Mouse (Mus musculus) MEL (cell line): ENCODE results near the gene Cryba2. TPM values are rescaled to one million over a fixed set of nuclear protein-coding genes. Genes with fewer than 3 reads are reported as not detected.

Experiments
- DNase-seq: peaks from one replicate; pipeline ENCODE4 v3.0.0; 2011; ENCODE audit warnings: low read depth, low spot score
- H3K27ac ChIP-seq: 2 replicates; pipeline ENCODE4 v1.5.1; 2012; ENCODE audit warnings: low read depth, mild to moderate bottlenecking, control low read depth, low read length, moderate library complexity; ENCODE audit not compliant: control insufficient read depth
- H3K27me3 ChIP-seq, 2 experiments: fragments of 150-350 bp in 1 of 2; sonication (generic) in 1 of 2; 2 replicates each; pipeline ENCODE4 v1.6.1; 2012; ENCODE audit warnings: low read length in 2 of 2, mild to moderate bottlenecking in 2 of 2, improper control_type of control experiment in 1 of 2, moderate library complexity in 1 of 2; ENCODE audit not compliant: insufficient read depth in 2 of 2, control insufficient read depth in 1 of 2
- H3K36me3 ChIP-seq, 2 experiments: 2 replicates each; pipeline ENCODE4 v1.6.1; 2012 to 2014; ENCODE audit warnings: low read length in 2 of 2, improper control_type of control experiment in 1 of 2, inconsistent platforms in 1 of 2, mild to moderate bottlenecking in 1 of 2; ENCODE audit not compliant: insufficient read depth in 2 of 2, control insufficient read depth in 1 of 2
- H3K4me1 ChIP-seq, 2 experiments: fragments of 150-350 bp in 1 of 2; sonication (generic) in 1 of 2; 2 replicates each; pipeline ENCODE4 v1.6.1; 2012; ENCODE audit warnings: low read length in 2 of 2, improper control_type of control experiment in 1 of 2, mild to moderate bottlenecking in 1 of 2; ENCODE audit not compliant: insufficient read depth in 2 of 2, control insufficient read depth in 1 of 2
- H3K4me3 ChIP-seq, 2 experiments: fragments of 150-350 bp in 1 of 2; sonication (generic) in 1 of 2; 2 replicates each; pipeline ENCODE4 v1.5.1; 2012; ENCODE audit warnings: low read depth in 2 of 2, low read length in 2 of 2, mild to moderate bottlenecking in 2 of 2, moderate library complexity in 2 of 2, control low read depth in 1 of 2, improper control_type of control experiment in 1 of 2; ENCODE audit not compliant: control insufficient read depth in 1 of 2, insufficient read depth in 1 of 2
- H3K79me2 ChIP-seq: 2 replicates; pipeline ENCODE4 v1.6.1; 2012; ENCODE audit warnings: mild to moderate bottlenecking, low read length, moderate library complexity; ENCODE audit not compliant: control insufficient read depth, poor library complexity, insufficient read depth
- H3K9ac ChIP-seq: 2 replicates; pipeline ENCODE4 v1.6.1; 2012; ENCODE audit warnings: low read depth, mild to moderate bottlenecking, control low read depth, low read length, moderate library complexity; ENCODE audit not compliant: control insufficient read depth, poor library complexity, severe bottlenecking
- H3K9me3 ChIP-seq: fragments of 150-350 bp; sonication (generic); replicated peaks from 2 replicates; pipeline ENCODE4 v1.6.1; 2012; ENCODE audit warnings: mild to moderate bottlenecking, low read length, improper control_type of control experiment, moderate library complexity; ENCODE audit not compliant: insufficient read depth
- BHLHE40 ChIP-seq: IDR thresholded peaks from 2 replicates; pipeline ENCODE4 v1.6.1; 2012; ENCODE audit warnings: low read depth, mild to moderate bottlenecking, inconsistent platforms, low read length, improper control_type of control experiment, borderline replicate concordance
- CHD1 ChIP-seq: IDR thresholded peaks from 2 replicates; pipeline ENCODE4 v1.6.1; 2012; ENCODE audit warnings: low read depth, mild to moderate bottlenecking, inconsistent platforms, low read length, improper control_type of control experiment
- ELF1 ChIP-seq: IDR thresholded peaks from 2 replicates; pipeline ENCODE4 v1.6.1; 2014; ENCODE audit warnings: low read depth, mild to moderate bottlenecking, inconsistent platforms, low read length, improper control_type of control experiment, moderate library complexity
- EP300 ChIP-seq, 2 experiments: IDR thresholded peaks; 2 replicates each; pipeline ENCODE4 v1.6.1; 2011; ENCODE audit warnings: improper control_type of control experiment in 2 of 2, low read length in 2 of 2, low read depth in 1 of 2, mild to moderate bottlenecking in 1 of 2
- GABPA ChIP-seq: IDR thresholded peaks from 2 replicates; pipeline ENCODE4 v1.6.1; 2012; ENCODE audit warnings: low read depth, mild to moderate bottlenecking, inconsistent platforms, low read length, improper control_type of control experiment, moderate library complexity
- HCFC1 ChIP-seq: IDR thresholded peaks from 2 replicates; pipeline ENCODE4 v1.6.1; 2012; ENCODE audit warnings: low read depth, mild to moderate bottlenecking, inconsistent platforms, low read length, improper control_type of control experiment, moderate library complexity
- MAFK ChIP-seq: IDR thresholded peaks from 2 replicates; pipeline ENCODE4 v1.6.1; 2011; ENCODE audit warnings: low read depth, mild to moderate bottlenecking, low read length, improper control_type of control experiment, borderline replicate concordance
- MAX ChIP-seq: IDR thresholded peaks from 2 replicates; pipeline ENCODE4 v1.6.1; 2011; ENCODE audit warnings: low read length, improper control_type of control experiment
- MAZ ChIP-seq: IDR thresholded peaks from 2 replicates; pipeline ENCODE4 v1.6.1; 2012; ENCODE audit warnings: low read depth, mild to moderate bottlenecking, inconsistent platforms, low read length, improper control_type of control experiment
- MXI1 ChIP-seq: IDR thresholded peaks from 2 replicates; pipeline ENCODE4 v1.6.1; 2011; ENCODE audit warnings: mild to moderate bottlenecking, low read depth, low read length, improper control_type of control experiment
- MYB ChIP-seq: IDR thresholded peaks from 2 replicates; pipeline ENCODE4 v1.6.1; 2011; ENCODE audit warnings: mild to moderate bottlenecking, low read depth, low read length, improper control_type of control experiment
- MYC ChIP-seq: IDR thresholded peaks from 2 replicates; pipeline ENCODE4 v1.6.1; 2011; ENCODE audit warnings: low read depth, mild to moderate bottlenecking, low read length, improper control_type of control experiment, moderate library complexity
- NRF1 ChIP-seq: IDR thresholded peaks from 2 replicates; pipeline ENCODE4 v1.6.1; 2014; ENCODE audit warnings: low read depth, mild to moderate bottlenecking, inconsistent platforms, low read length, improper control_type of control experiment, moderate library complexity; ENCODE audit not compliant: poor library complexity, insufficient read depth, severe bottlenecking
- POLR2A ChIP-seq, 2 experiments: IDR thresholded peaks; 2 replicates each; pipeline ENCODE4 v1.6.1; 2011 to 2012; ENCODE audit warnings: low read length in 2 of 2, mild to moderate bottlenecking in 2 of 2, control low read depth in 1 of 2, improper control_type of control experiment in 1 of 2, low read depth in 1 of 2, moderate library complexity in 1 of 2; ENCODE audit not compliant: control insufficient read depth in 1 of 2, insufficient read depth in 1 of 2, poor library complexity in 1 of 2
- POLR2AphosphoS5 ChIP-seq: IDR thresholded peaks from 2 replicates; pipeline ENCODE4 v1.6.1; 2012; ENCODE audit warnings: low read depth, borderline replicate concordance, mild to moderate bottlenecking, inconsistent platforms, low read length, moderate library complexity, mixed read lengths
- RCOR1 ChIP-seq: IDR thresholded peaks from 2 replicates; pipeline ENCODE4 v1.6.1; 2012; ENCODE audit warnings: low read depth, mild to moderate bottlenecking, inconsistent platforms, low read length, improper control_type of control experiment
- SIN3A ChIP-seq: IDR thresholded peaks from 2 replicates; pipeline ENCODE4 v1.6.1; 2012; ENCODE audit warnings: low read length, improper control_type of control experiment, inconsistent platforms
- TAL1 ChIP-seq: IDR thresholded peaks from 2 replicates; pipeline ENCODE4 v1.6.1; 2012; ENCODE audit warnings: mild to moderate bottlenecking, inconsistent platforms, low read length, moderate library complexity, mixed read lengths
- TBP ChIP-seq: IDR thresholded peaks from 2 replicates; pipeline ENCODE4 v1.8.0; 2011; ENCODE audit warnings: low read depth, low read length, improper control_type of control experiment
- TCF12 ChIP-seq: IDR thresholded peaks from 2 replicates; pipeline ENCODE4 v1.6.1; 2014; ENCODE audit warnings: low read depth, mild to moderate bottlenecking, inconsistent platforms, low read length, improper control_type of control experiment, moderate library complexity
- USF1 ChIP-seq: IDR thresholded peaks from 2 replicates; pipeline ENCODE4 v1.6.1; 2014; ENCODE audit warnings: low read depth, mild to moderate bottlenecking, inconsistent platforms, low read length, improper control_type of control experiment, moderate library complexity
- ZC3H11A ChIP-seq: IDR thresholded peaks from 2 replicates; pipeline ENCODE4 v1.6.1; 2012; ENCODE audit warnings: low read depth, mild to moderate bottlenecking, inconsistent platforms, low read length, improper control_type of control experiment
- ZKSCAN1 ChIP-seq: IDR thresholded peaks from 2 replicates; pipeline ENCODE4 v1.6.1; 2012; ENCODE audit warnings: low read depth, mild to moderate bottlenecking, inconsistent platforms, low read length, improper control_type of control experiment, moderate library complexity
- ZMIZ1 ChIP-seq: IDR thresholded peaks from 2 replicates; pipeline ENCODE4 v1.6.1; 2012; ENCODE audit warnings: low read depth, mild to moderate bottlenecking, inconsistent platforms, low read length, improper control_type of control experiment, moderate library complexity
- ZNF384 ChIP-seq: IDR thresholded peaks from 2 replicates; pipeline ENCODE4 v1.6.1; 2012; ENCODE audit warnings: low read depth, mild to moderate bottlenecking, inconsistent platforms, low read length, improper control_type of control experiment
- polyA plus RNA-seq, 2 experiments: library from polyadenylated mRNA; stranded (reverse) in 1 of 2; unstranded in 1 of 2; fragments of >175 nt in 1 of 2; fragments of >200 nt in 1 of 2; gene quantifications; 2 replicates each; pipeline versions ENCODE4 v1.2.1 to v1.2.4; 2012; ENCODE audit warnings: low replicate concordance in 2 of 2, low read depth in 1 of 2; ENCODE audit not compliant: insufficient read length in 2 of 2, insufficient read depth in 1 of 2, missing spikeins in 1 of 2
- total RNA-seq: library from RNA; depleted of rRNA; stranded (reverse); fragments of 300-350 nt; gene quantifications from 2 replicates; pipeline ENCODE4 v1.2.3, GENCODE M21; 2012

Gene Cryba2
- total and polyA plus RNA-seq, 3 experiments = not detected

DNA sequence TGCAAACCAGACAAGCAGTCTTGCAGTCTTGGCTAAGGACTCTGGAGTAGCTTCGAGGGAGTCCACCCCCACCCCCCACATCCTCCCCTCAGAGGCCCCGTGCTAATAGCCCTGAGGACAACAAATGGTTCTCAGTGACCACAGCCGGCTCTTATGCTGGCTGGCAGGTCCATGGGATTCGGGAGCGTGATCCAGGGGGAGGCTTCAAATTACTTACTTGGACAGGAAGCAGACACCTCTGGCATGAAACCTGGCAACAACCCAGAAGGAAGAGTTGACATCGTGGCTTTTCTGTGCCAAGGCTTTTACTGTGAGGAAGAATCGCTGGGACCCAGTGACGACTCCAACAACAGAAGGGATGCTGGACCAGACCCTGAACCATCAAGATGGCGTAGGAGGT lies 46.6 kb downstream of the Cryba2 start:
- Histone ChIP-seq H3K27ac (no peak overlapping the region), H3K79me2 (no peaks in the 10 kb centered on the region), H3K36me3 (no peaks in the 10 kb centered on the region), H3K27me3 (no peaks in the 10 kb centered on the region; a peak in 1 of 4 replicates), H3K9ac (no peak overlapping the region), H3K9me3 (no peaks in the 10 kb centered on the region), H3K4me1 (no peaks in the 10 kb centered on the region), H3K4me3 (no peak overlapping the region)
- TF ChIP-seq CHD1 = no peak
- TF ChIP-seq GABPA = no peak
- TF ChIP-seq MXI1 = no peak
- no peak for TF ChIP-seq POLR2AphosphoS5
- TF ChIP-seq MAZ = no peak
- no peak for TF ChIP-seq ZC3H11A
- TF ChIP-seq TBP = no peak
- no peak for TF ChIP-seq TAL1
- no peak for TF ChIP-seq MYB
- no peak for TF ChIP-seq NRF1
- TF ChIP-seq MYC = no peak
- no peak for TF ChIP-seq BHLHE40
- TF ChIP-seq MAFK = no peak
- TF ChIP-seq SIN3A = no peak
- TF ChIP-seq EP300 (IDR thresholded peaks at IDR 0.05; ENCODE audit: low read depth in 1 of 2, low read length in 2 of 2) = no peak
- DNase-seq = no peak

DNA sequence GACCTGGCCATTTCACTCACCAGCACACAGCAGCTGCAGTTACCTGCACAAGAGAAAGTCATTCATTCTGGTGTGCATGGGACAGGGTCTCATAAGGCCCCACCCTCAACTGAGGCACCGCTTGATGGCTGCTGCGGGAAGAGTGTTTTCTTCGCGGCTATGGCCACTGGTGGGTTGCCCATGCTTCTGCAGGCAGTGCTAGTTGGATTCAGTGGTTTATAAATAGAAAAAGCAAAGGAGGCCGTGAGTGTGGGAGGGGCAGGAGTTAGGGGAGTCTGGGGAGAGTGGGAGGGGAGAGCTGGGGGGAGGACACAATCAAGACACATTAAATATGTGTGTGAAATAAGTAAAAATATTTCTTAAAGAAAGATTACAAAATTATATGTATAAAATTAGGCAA lies 49.9 kb downstream of the Cryba2 start:
- no peak for DNase-seq
- Histone ChIP-seq H3K9ac (no peak overlapping the region), H3K4me3 (no peak overlapping the region)
- no peak for TF ChIP-seq HCFC1
- no peak for TF ChIP-seq SIN3A
- no peak for TF ChIP-seq ZNF384
- TF ChIP-seq POLR2A (IDR thresholded peaks at IDR 0.05; ENCODE audit: control insufficient read depth in 1 of 2, insufficient read depth in 1 of 2, low read depth in 1 of 2, low read length in 2 of 2, poor library complexity in 1 of 2) = no peak
- no peak for TF ChIP-seq MAX
- TF ChIP-seq ZMIZ1 = no peak
- TF ChIP-seq ZKSCAN1 = no peak
- TF ChIP-seq USF1 = no peak
- TF ChIP-seq NRF1 = no peak
- no peak for TF ChIP-seq POLR2AphosphoS5
- no peak for TF ChIP-seq RCOR1
- TF ChIP-seq MAZ = no peak
- TF ChIP-seq ZC3H11A = no peak
- TF ChIP-seq TCF12 = no peak
- TF ChIP-seq ELF1 = no peak
- TF ChIP-seq EP300 (IDR thresholded peaks at IDR 0.05; ENCODE audit: low read depth in 1 of 2, low read length in 2 of 2) = no peak
- TF ChIP-seq MYB = no peak
- TF ChIP-seq, all 39 proteins: peak for 0
- Histone ChIP-seq H3K27me3 (no peaks in the 10 kb centered on the region), H3K9me3 (no peaks in the 10 kb centered on the region), H3K36me3 (no peaks in the 10 kb centered on the region), H3K4me1 (no peaks in the 10 kb centered on the region), H3K79me2 (no peaks in the 10 kb centered on the region), H3K27ac (no peak overlapping the region)
